Mouse (Mus musculus) E14TG2a.4 (cell line): ENCODE data around the gene 2310011J03Rik.

Source experiments
- H3K27me3 ChIP-seq: 2 replicates; pipeline ENCODE4 v1.6.1; 2014; ENCODE audit warnings: low read length, control low read depth; ENCODE audit not compliant: insufficient read depth
- H3K36me3 ChIP-seq: 2 replicates; pipeline ENCODE4 v1.6.1; 2014; ENCODE audit warnings: low read length, control low read depth; ENCODE audit not compliant: insufficient read depth
- H3K4me1 ChIP-seq: replicated peaks from 2 replicates; pipeline ENCODE4 v1.6.1; 2014; ENCODE audit warnings: low read depth, low read length, control low read depth
- H3K4me3 ChIP-seq: replicated peaks from 2 replicates; pipeline ENCODE4 v1.5.1; 2014; ENCODE audit warnings: mild to moderate bottlenecking, low read length
- H3K9me3 ChIP-seq: 2 replicates; pipeline ENCODE4 v1.6.1; 2014; ENCODE audit warnings: low read length, control low read depth
- CTCF ChIP-seq: conservative IDR thresholded peaks from 2 replicates; pipeline ENCODE4 v1.5.1; 2014; ENCODE audit warnings: low read length
- NANOG ChIP-seq: IDR thresholded peaks from 2 replicates; pipeline ENCODE4 v1.6.1; 2014; ENCODE audit warnings: borderline replicate concordance, low read length, mixed read lengths
- POU5F1 ChIP-seq: IDR thresholded peaks from 2 replicates; pipeline ENCODE4 v1.6.1; 2014; ENCODE audit warnings: low read length, borderline replicate concordance

2310011J03Rik gene

GRCm38 (mm10) chr10:80315315-80315714 lies 5.0 kb downstream of the 2310011J03Rik start:
- no peaks in the 10 kb centered on the region for H3K9me3 ChIP-seq
- peaks cover 25% of the 10 kb centered on the region for H3K36me3 ChIP-seq
- no peak for TF ChIP-seq CTCF
- H3K4me3 ChIP-seq, result peak overlapping the region; percentile 77
- peaks cover 92% of the 10 kb centered on the region for H3K4me1 ChIP-seq
- H3K27me3 ChIP-seq, result peaks cover 62% of the 10 kb centered on the region

GRCm38 (mm10) chr10:80314494-80315001 lies 5.8 kb downstream of the 2310011J03Rik start:
- Histone ChIP-seq H3K36me3 (peaks cover 24% of the 10 kb centered on the region), H3K27me3 (peaks cover 67% of the 10 kb centered on the region), H3K9me3 (no peaks in the 10 kb centered on the region), H3K4me1 (peaks cover 92% of the 10 kb centered on the region), H3K4me3 (peak overlapping the region; percentile 77)
- TF ChIP-seq CTCF (no peak), POU5F1 (no peak), NANOG (no peak)

- peak overlapping the region; percentile 77 for H3K4me3 ChIP-seq
- peaks cover 16% of the 10 kb centered on the region for H3K36me3 ChIP-seq
- H3K4me1 ChIP-seq, result peaks cover 84% of the 10 kb centered on the region
- no peak for TF ChIP-seq CTCF
- TF ChIP-seq NANOG, result no peak
- TF ChIP-seq POU5F1, result no peak
- H3K27me3 ChIP-seq, result peaks cover 75% of the 10 kb centered on the region
- no peaks in the 10 kb centered on the region for H3K9me3 ChIP-seq
Observed at GRCm38 (mm10) chr10:80313627-80314201, 6.6 kb downstream of the 2310011J03Rik start.

GRCm38 (mm10) chr10:80312586-80313504 lies 7.5 kb downstream of the 2310011J03Rik start:
- peak overlapping the region; percentile 77 for H3K4me3 ChIP-seq
- H3K9me3 ChIP-seq, result no peaks in the 10 kb centered on the region
- H3K36me3 ChIP-seq, result peaks cover 7% of the 10 kb centered on the region
- peaks cover 78% of the 10 kb centered on the region for H3K27me3 ChIP-seq
- H3K4me1 ChIP-seq, result peaks cover 77% of the 10 kb centered on the region
- no peak for TF ChIP-seq CTCF
- TF ChIP-seq POU5F1, result no peak
- TF ChIP-seq NANOG, result no peak

- Histone ChIP-seq H3K27me3 (peaks cover 91% of the 10 kb centered on the region), H3K36me3 (no peaks in the 10 kb centered on the region), H3K4me1 (peaks cover 70% of the 10 kb centered on the region), H3K4me3 (peak overlapping the region; percentile 77), H3K9me3 (no peaks in the 10 kb centered on the region)
- no peak for TF ChIP-seq CTCF
Observed at GRCm38 (mm10) chr10:80311560-80311959, 8.8 kb downstream of the 2310011J03Rik start.

- H3K36me3 ChIP-seq, result no peaks in the 10 kb centered on the region
- TF ChIP-seq NANOG (no peak), CTCF (no peak), POU5F1 (no peak)
- peak overlapping the region; percentile 86 for H3K4me3 ChIP-seq
- peaks cover 74% of the 10 kb centered on the region for H3K27me3 ChIP-seq
- H3K9me3 ChIP-seq, result no peaks in the 10 kb centered on the region
- H3K4me1 ChIP-seq, result peaks cover 45% of the 10 kb centered on the region
Observed at GRCm38 (mm10) chr10:80304862-80305261, 15.5 kb downstream of the 2310011J03Rik start.

- peaks cover 76% of the 10 kb centered on the region for H3K27me3 ChIP-seq
- H3K36me3 ChIP-seq, result no peaks in the 10 kb centered on the region
- H3K4me3 ChIP-seq, result peak overlapping the region; percentile 86
- H3K4me1 ChIP-seq, result peaks cover 49% of the 10 kb centered on the region
- TF ChIP-seq CTCF (no peak), POU5F1 (no peak), NANOG (no peak)
- no peaks in the 10 kb centered on the region for H3K9me3 ChIP-seq
Observed at GRCm38 (mm10) chr10:80304458-80304857, 15.9 kb downstream of the 2310011J03Rik start.

GRCm38 (mm10) chr10:80302471-80302881 lies 17.9 kb downstream of the 2310011J03Rik start:
- no peak for TF ChIP-seq CTCF
- no peak for TF ChIP-seq POU5F1
- no peak for TF ChIP-seq NANOG
- Histone ChIP-seq H3K4me3 (no peak overlapping the region), H3K9me3 (no peaks in the 10 kb centered on the region), H3K36me3 (no peaks in the 10 kb centered on the region), H3K4me1 (peaks cover 63% of the 10 kb centered on the region), H3K27me3 (peaks cover 82% of the 10 kb centered on the region)
